Mouse (Mus musculus) kidney, postnatal 0 days (tissue): ENCODE data around the gene Ccdc32. TPM values are rescaled to one million over a fixed set of nuclear protein-coding genes. Genes with fewer than 3 reads are reported as not detected.
A peak's percentile ranks its signal among the peaks of the same experiment; 100 is the strongest.

ENCODE experiments used
- ATAC-seq: fragments of 200-750 bp; cut with Nextera tagmentation; replicated peaks from 2 replicates; pipeline ENCODE4 v1.8.0; 2017; ENCODE audit warnings: low read depth, moderate number of reproducible peaks, moderate TSS enrichment, moderate library complexity; ENCODE audit not compliant: low FRiP score
- DNase-seq: peaks from one replicate; pipeline ENCODE4 v3.0.0-alpha.2; 2016; ENCODE audit warnings: low spot score
- H3K27ac ChIP-seq: fragments of 300-500 bp; sonication (generic); 2 replicates; pipeline ENCODE4 v1.5.1; 2014; ENCODE audit warnings: mild to moderate bottlenecking
- H3K27me3 ChIP-seq: fragments of 300-500 bp; sonication (generic); 2 replicates; pipeline ENCODE4 v1.6.1; 2014; ENCODE audit warnings: low read length, mixed read lengths; ENCODE audit not compliant: insufficient read depth
- H3K36me3 ChIP-seq: fragments of 300-500 bp; sonication (generic); 2 replicates; pipeline ENCODE4 v1.6.1; 2014; ENCODE audit warnings: low read length, mixed read lengths; ENCODE audit not compliant: insufficient read depth
- H3K4me1 ChIP-seq: fragments of 300-500 bp; sonication (generic); replicated peaks from 2 replicates; pipeline ENCODE4 v1.6.1; 2014; ENCODE audit warnings: antibody characterized with exemption, low read length, mixed read lengths; ENCODE audit not compliant: insufficient read depth
- H3K4me2 ChIP-seq: fragments of 300-500 bp; sonication (generic); 2 replicates; pipeline ENCODE4 v1.6.1; 2014; ENCODE audit warnings: mild to moderate bottlenecking, low read length, moderate library complexity, mixed read lengths
- H3K4me3 ChIP-seq: fragments of 300-500 bp; sonication (generic); replicated peaks from 2 replicates; pipeline ENCODE4 v1.5.1; 2014; ENCODE audit warnings: low read depth, low read length
- H3K9ac ChIP-seq: fragments of 300-500 bp; sonication (generic); 2 replicates; pipeline ENCODE4 v1.6.1; 2014; ENCODE audit warnings: low read depth, low read length
- H3K9me3 ChIP-seq: fragments of 300-500 bp; sonication (generic); replicated peaks from 2 replicates; pipeline ENCODE4 v1.6.1; 2016; ENCODE audit warnings: low read length, inconsistent platforms, mixed read lengths
- CTCF ChIP-seq: IDR thresholded peaks from 2 replicates; pipeline ENCODE4 v1.5.1; 2016; ENCODE audit warnings: antibody characterized with exemption, low read depth, mild to moderate bottlenecking, moderate library complexity
- WGBS: fragments of 180-500 bp; shearing (Covaris S2); extraction: QIAGEN DNeasy Blood & Tissue Kit; methylation state at CpG from one replicate; pipeline ENCODE4 v1.1.7; 2014; 5-methylcytosine and 5-hydroxymethylcytosine counted together
- polyA plus RNA-seq: library from polyadenylated mRNA; unstranded; fragments of >200 nt; fragmentation: Nextera tagmentation; extraction: Ambion mirVana; gene quantifications from 2 replicates; pipeline ENCODE4 v1.2.1, GENCODE M21; 2015

Ccdc32 gene
- polyA plus RNA-seq, 1 experiment from 2014 or later = 29.9 TPM

- H3K4me3 ChIP-seq = no peak overlapping the region
- no peak overlapping the region for H3K27ac ChIP-seq
- H3K27me3 ChIP-seq = no peaks in the 10 kb centered on the region
- H3K36me3 ChIP-seq = no peaks in the 10 kb centered on the region
- H3K9ac ChIP-seq = no peak overlapping the region
- TF ChIP-seq CTCF = no peak
- ATAC-seq = no peak
- 70% methylated on average over 3 of the region's 3 CpGs for WGBS
- no peak for DNase-seq
- H3K4me1 ChIP-seq = no peaks in the 10 kb centered on the region
- H3K9me3 ChIP-seq = no peaks in the 10 kb centered on the region
- no peak overlapping the region for H3K4me2 ChIP-seq
These were observed 30.1 kb downstream of the Ccdc32 start for GRCm38 (mm10) chr2:118999025-118999639.

- no peaks in the 10 kb centered on the region for H3K4me1 ChIP-seq
- H3K9me3 ChIP-seq = no peaks in the 10 kb centered on the region
- H3K4me3 ChIP-seq = no peak overlapping the region
- TF ChIP-seq CTCF = no peak
- no peaks in the 10 kb centered on the region for H3K27me3 ChIP-seq
- no peak for DNase-seq
- no peak overlapping the region for H3K27ac ChIP-seq
- no peak overlapping the region for H3K4me2 ChIP-seq
- 41% methylated on average over 6 of the region's 6 CpGs for WGBS
- H3K36me3 ChIP-seq = no peaks in the 10 kb centered on the region
- ATAC-seq = no peak
- no peak overlapping the region for H3K9ac ChIP-seq
These were observed 30.9 kb downstream of the Ccdc32 start for GRCm38 (mm10) chr2:118998115-118998866.

- WGBS = 61% methylated on average over 1 of the region's 1 CpGs
- no peaks in the 10 kb centered on the region for H3K36me3 ChIP-seq
These were observed 32.4 kb downstream of the Ccdc32 start for GRCm38 (mm10) chr2:118996798-118997105.

GRCm38 (mm10) chr2:118995919-118996797, 33.0 kb downstream of the Ccdc32 start:
- Histone ChIP-seq H3K4me2 (no peak overlapping the region), H3K9ac (no peak overlapping the region), H3K27me3 (no peaks in the 10 kb centered on the region), H3K9me3 (no peaks in the 10 kb centered on the region), H3K36me3 (no peaks in the 10 kb centered on the region), H3K4me3 (no peak overlapping the region), H3K4me1 (no peaks in the 10 kb centered on the region), H3K27ac (no peak overlapping the region)
- 44% methylated on average over 16 of the region's 16 CpGs for WGBS
- TF ChIP-seq CTCF = no peak
- no peak for ATAC-seq
- no peak for DNase-seq

More at GRCm38 (mm10) chr2:118996798-118997105, 32.4 kb downstream of the Ccdc32 start:
- H3K27ac ChIP-seq = no peak overlapping the region
- no peaks in the 10 kb centered on the region for H3K4me1 ChIP-seq
- ATAC-seq (no peak), DNase-seq (no peak)
- H3K4me2 ChIP-seq = no peak overlapping the region
- no peak overlapping the region for H3K4me3 ChIP-seq
- no peak for TF ChIP-seq CTCF
- no peaks in the 10 kb centered on the region for H3K27me3 ChIP-seq
- H3K9ac ChIP-seq = no peak overlapping the region
- H3K9me3 ChIP-seq = no peaks in the 10 kb centered on the region

GRCm38 (mm10) chr2:118995490-118995889, 33.7 kb downstream of the Ccdc32 start:
- H3K27me3 ChIP-seq = no peaks in the 10 kb centered on the region
- H3K36me3 ChIP-seq = no peaks in the 10 kb centered on the region

GRCm38 (mm10) chr2:118983812-118984211, 45.4 kb downstream of the Ccdc32 start:
- H3K27ac ChIP-seq = no peak overlapping the region
- H3K9me3 ChIP-seq = no peaks in the 10 kb centered on the region
- ATAC-seq = no peak
- WGBS = 65% methylated on average over 8 of the region's 8 CpGs
- no peak for DNase-seq
- no peak overlapping the region for H3K4me2 ChIP-seq
- TF ChIP-seq CTCF = peak; percentile 24; the same call in 1 of the 2 replicates
- H3K9ac ChIP-seq = no peak overlapping the region
- H3K36me3 ChIP-seq = no peaks in the 10 kb centered on the region
- no peaks in the 10 kb centered on the region for H3K4me1 ChIP-seq
- no peaks in the 10 kb centered on the region for H3K27me3 ChIP-seq
- no peak overlapping the region for H3K4me3 ChIP-seq

More at GRCm38 (mm10) chr2:118995490-118995889, 33.7 kb downstream of the Ccdc32 start:
- ATAC-seq = no peak
- H3K9me3 ChIP-seq = no peaks in the 10 kb centered on the region
- no peak overlapping the region for H3K4me2 ChIP-seq
- WGBS = 49% methylated on average over 5 of the region's 5 CpGs
- no peak for TF ChIP-seq CTCF
- DNase-seq = no peak
- H3K4me3 ChIP-seq = no peak overlapping the region
- no peaks in the 10 kb centered on the region for H3K4me1 ChIP-seq
- no peak overlapping the region for H3K9ac ChIP-seq
- H3K27ac ChIP-seq = no peak overlapping the region
